Mouse (Mus musculus): Measurements from ENCODE around the gene Tspan9.
A peak's percentile ranks its signal among the peaks of the same experiment; 100 is the strongest.

The Tspan9 gene

DNA sequence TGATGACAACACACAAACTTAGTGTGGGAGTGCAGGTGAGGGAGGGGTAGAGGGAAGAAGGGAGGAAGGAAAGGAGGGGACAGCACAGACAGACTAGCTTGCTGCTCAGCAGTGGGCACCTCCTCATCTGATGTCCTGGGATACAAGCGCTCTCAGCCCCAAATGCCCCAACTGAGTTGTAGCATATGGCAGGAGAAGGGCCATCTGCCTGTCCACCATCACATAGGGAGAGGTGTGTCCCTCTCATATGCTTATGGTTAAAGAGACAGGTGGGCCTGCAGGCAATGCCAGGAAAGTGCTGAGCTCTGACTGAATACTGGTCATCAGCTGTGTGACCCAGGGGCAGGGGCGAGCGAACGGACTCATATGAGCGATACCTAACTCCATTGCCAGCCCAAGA lies 163.6 kb downstream of the Tspan9 start:
- DNase-seq (ENCODE audit: low spot score), result no peak

DNA sequence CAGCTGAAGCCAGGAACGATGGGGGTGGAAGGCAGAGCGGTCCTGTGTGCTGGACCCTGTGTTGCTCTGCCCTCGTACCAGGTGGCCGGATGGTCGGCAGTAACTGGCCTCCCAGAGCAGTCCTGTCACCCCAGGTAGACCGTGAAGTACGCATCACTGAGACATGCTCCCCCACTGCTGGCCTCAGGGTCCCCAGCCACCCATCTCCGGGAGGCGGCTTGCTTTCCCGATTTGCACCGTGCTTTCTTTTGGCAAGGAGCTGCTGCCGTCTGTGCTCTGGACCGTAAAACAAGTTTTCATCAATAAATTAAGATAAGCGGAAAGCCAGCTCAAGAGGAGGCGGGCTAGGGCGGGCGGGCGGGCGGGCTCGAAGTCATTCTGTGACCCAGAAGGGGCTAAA lies 164.5 kb downstream of the Tspan9 start:
- DNase-seq (ENCODE audit: low spot score), result no peak

DNA sequence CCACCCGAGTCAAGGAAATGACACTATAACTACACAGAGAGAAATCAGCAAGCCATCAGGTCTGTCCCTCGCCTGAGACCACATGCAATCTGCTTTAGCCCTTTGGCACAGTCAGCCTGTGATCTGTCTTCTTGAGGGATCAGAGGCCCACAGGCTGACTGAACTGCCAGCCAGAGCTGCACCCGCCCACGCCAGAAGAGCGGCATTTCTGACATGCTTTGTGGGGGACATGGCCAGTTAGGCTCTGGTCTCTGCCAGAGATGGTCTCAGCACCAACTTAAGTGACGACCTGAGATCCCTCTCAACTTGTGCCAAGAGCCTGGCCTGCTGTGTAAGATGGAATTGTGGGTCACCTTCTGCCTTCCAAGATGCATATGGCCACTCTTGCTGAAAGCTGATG lies 166.7 kb downstream of the Tspan9 start:
- no peak for DNase-seq (ENCODE audit: low spot score)

DNA sequence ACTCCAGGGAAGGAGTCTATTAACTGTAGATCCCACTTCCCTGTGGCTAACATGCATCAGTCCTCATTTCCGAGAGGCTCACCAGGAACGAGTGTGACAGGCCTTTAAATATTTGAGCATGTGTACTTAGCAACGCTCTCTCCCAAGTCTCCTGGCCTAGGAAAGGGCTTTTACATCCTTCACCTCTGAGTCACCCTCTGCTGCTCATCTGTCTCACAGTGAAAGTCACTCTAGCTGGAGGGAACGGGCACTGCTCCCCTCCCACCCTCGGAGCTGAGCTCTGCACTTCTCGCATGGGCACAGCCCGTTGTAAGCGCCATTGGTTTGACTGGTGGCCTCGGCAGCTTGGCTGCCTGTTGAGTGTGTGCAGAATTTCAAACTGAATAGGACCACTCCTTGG lies 169.4 kb downstream of the Tspan9 start:
- no peak for DNase-seq (ENCODE audit: low spot score)

DNA sequence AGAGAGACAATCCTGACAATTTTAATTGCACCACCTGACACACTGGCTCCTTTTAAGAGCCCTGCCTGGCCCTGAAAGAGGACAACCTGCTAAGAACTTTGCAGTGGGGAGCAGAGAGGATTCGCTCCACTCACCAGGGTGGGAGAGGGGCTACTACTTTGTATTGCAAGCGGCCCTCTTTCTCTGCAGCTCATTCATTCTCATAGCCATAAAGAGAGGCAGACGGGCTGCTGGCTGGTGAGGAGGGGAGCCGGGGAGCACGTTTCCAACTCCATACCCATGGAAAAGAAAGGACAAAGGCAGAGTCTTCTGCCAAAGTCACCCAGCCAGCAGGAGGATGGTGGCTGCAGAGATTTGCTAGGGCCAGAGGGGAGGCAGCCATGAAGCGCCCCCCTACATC lies 169.8 kb downstream of the Tspan9 start:
- no peak for DNase-seq (ENCODE audit: low spot score)

DNA sequence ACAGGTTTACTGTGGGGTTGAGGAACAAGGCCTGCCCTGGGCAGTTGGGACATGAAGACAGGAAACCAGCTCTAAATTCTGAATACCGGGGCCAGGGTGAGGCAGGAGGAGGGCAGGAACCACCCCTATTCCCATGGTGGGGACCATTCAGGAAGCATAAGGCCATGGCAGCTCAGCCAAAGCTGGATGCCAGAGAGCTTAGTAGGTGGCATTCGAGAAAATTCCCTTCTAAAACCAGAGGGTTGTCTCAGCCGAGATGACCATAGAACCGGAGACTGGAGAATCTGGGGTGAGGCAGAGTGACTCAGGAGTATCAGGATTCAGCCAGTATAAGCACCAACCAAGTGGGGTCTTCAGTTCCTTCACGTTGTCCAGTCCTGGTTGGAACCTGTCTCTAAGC lies 171.5 kb downstream of the Tspan9 start:
- no peak for DNase-seq (ENCODE audit: low spot score)

DNA sequence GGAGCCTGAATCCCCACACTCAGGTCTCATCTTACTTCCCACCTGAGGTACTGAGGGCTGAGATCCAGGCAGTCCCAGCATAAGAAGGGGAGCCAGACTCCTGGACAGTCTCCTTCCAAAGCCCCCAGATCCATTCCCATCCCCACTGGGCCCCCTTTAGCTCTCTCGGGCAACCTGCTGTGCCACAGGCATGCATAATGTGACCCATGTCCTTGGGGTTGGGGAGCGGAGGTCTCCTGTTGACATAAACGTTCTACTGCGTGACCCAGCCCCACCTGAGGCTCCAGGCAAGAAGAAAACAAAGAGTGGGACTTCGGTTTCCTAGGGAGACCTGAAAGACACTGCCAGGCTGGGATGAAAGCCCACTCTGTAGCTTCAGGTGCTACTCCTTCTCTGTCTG lies 172.5 kb downstream of the Tspan9 start:
- no peak for DNase-seq (ENCODE audit: low spot score)

DNA sequence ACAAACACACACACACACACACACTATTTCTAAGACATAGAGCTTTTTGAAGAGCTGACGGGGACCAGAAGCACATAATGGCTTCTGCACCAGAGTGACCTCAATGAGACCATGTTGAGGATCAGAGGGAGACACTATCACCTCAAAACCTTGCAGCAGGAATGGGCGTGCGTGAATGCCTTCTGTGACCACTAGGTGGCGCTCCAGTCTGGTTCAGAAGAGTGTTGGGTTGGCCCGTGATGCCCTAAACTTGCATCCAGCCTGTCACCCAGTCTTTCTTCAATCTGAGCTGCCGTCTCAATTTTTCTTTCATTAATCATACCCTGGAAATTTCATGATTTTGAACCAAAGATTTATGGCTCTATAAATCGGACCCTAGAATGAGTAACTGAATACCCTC lies 173.3 kb downstream of the Tspan9 start:
- peak; percentile 84 for DNase-seq (ENCODE audit: low spot score)

DNA sequence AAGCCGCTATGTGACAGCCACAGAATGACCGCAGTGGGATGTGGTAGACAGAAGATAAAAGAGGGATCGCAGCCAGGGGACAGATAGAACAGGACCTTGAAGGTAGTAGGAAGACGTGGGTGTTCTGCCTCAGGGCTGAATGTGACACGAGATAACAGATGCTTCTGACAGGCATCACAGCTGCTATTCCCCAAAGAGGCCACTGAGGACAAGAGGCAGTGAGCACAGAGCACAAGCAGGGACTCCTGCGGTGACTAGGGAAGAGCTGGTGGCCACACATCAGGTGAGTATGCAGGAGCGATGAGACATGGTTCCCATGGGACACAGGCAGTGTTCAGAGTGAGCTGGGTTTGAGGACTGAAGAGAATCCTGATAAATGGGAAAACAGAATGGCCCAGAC lies 173.7 kb downstream of the Tspan9 start:
- DNase-seq (ENCODE audit: low spot score), result no peak

DNA sequence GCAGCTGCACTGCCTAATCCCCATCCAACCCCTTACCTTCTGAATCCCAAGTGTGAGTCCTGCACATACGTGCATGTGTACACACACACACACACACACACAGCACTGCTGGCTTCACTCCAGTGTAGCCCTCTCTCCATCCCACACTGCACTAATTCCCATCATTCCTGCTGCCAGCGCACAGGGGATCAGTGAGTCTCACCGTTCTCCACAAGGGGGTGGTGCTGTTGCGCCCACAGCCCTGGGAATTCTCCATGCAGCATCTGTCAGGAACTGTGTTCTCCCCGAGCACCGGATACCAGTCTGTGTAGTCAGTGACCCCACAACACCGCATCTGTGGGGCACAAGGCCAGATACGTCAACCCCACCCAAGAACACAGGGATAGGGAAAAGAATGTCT lies 177.9 kb downstream of the Tspan9 start:
- peak; percentile 37 for DNase-seq (ENCODE audit: low spot score)

DNA sequence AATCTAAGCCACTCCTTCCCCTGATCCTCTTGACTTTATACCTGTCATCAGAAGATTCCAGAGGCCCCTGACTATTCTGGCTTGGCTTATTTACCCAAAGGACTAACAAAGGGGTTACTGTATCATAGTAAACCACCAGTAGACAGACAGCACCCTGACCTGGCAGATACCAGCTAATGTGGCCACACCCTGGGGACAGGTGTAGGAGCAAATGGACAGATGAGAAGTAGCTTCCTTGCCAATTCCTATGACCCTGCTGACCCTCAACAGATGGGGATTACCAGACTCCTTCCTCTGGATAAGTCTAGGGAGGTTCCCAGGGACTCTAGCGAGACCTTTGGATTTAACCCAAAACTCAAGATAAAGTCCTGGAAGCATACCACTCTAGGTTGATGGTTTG lies 183.2 kb downstream of the Tspan9 start:
- no peak for DNase-seq (ENCODE audit: low spot score)

DNA sequence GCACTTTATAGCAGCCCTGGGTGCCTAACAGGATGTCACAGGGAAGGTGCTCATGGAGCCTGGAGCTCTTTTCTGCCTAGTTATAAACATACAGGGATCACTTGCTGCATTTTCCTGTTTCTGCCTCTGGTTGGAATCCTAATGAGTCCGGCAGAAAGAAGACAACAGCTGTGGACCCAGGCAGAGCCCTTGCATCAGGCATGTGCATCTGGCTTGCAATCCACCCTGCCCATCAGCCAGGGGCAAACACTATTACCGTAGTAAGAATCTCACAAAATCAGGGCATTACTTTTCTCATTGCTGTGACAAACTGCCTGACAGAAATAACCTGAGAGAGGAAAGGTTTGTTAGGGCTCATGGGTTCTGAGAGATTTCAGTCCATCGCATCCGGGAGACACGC lies 187.2 kb downstream of the Tspan9 start:
- no peak for DNase-seq (ENCODE audit: low spot score)

DNA sequence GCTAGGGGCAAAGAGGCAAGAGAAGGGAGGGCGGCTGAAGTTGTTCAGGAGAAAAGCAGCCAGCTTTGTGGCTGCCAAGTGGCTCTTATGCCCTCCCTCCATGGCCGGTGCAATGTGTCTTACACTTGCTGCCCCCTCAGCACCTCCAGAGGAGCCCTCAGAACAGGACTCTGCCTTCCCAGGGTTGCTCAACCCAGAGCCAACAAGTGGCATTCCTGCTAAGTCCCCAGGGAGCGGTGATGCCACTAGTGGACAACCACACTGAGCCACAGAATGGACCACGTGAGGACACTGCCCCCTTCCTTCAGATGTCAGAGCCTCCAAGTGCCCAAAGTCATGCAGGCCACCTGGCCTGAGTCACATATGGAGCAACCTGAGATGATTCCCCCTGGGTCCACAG lies 190.3 kb downstream of the Tspan9 start:
- DNase-seq (ENCODE audit: low spot score), result no peak

DNA sequence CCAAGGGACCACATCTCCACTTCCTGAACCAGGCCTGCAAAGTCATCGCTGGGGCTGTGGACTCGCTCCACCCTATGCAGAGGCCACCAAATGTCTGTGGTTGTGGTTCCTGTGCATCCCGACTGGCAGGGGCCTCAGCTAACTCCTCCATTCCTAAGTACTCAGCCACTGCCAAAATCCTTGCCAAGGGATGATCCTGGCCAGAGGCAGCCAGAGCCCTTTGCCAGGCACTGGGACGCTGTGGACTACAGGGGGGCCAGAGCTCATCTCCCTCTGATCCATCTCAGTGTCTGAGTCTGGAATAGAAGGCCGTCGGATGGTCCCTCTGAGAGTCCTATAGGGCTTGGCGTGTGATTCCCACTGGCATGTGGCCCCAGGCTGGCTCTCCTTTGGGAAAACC lies 193.5 kb downstream of the Tspan9 start:
- DNase-seq (ENCODE audit: low spot score), result no peak

DNA sequence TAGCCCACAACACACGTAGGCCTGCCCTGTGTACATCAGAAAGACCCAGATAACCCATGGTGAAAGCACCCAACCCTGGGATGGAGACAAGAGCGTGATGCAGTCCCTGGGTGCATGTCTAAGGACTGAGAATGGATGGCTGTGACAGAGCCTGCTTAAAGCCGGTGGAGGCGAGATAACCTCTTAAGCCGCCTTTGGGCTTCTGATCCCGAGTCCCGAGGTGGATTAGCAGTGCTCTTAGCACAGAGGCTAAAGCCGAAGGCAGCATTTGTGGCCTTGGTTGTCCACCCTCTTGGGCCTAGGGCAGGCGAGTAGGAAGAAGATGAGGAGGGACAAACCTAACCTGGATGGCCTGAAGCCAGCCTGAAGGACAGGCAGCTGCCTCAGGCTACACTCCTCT lies 194.7 kb downstream of the Tspan9 start:
- no peak for DNase-seq (ENCODE audit: low spot score)

DNA sequence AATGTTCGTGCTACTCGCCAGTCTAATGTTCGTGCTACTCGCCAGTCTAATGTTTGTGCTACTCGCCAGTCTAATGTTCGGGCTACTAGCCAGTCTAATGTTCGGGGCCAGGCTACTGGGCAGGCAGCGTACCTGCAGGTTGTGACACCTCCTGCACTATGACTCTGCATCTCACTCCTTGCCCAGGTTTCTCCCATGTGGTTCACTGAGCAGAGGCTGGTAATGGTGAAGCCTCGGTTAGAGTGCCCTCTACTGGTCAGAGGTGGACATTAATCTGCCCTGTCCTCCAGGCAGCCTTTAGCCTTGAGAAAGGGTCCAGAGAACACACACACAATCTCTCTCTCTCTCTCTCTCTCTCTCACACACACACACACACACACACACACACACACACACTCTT lies 197.7 kb downstream of the Tspan9 start:
- peak; percentile 78 for DNase-seq (ENCODE audit: low spot score)

DNA sequence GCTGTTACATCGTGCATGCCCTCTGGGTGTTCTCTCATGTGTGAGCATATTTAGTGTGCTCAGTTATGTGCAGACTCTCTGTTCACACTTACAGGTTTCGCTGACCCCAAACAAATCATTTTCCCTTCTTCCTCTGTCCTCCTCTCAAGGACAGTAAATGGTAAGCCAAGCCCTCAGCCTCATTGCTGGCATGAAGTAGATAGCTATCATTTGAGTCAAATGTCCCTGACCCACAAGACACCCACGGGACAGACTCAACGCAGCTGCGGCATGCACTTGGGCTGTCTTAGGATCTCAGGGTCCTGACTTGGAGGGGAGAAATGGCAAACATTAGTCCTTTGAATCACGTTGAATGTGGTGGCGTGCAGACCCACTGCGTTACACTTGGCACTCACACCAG lies 201.0 kb downstream of the Tspan9 start:
- DNase-seq (ENCODE audit: low spot score), result no peak

DNA sequence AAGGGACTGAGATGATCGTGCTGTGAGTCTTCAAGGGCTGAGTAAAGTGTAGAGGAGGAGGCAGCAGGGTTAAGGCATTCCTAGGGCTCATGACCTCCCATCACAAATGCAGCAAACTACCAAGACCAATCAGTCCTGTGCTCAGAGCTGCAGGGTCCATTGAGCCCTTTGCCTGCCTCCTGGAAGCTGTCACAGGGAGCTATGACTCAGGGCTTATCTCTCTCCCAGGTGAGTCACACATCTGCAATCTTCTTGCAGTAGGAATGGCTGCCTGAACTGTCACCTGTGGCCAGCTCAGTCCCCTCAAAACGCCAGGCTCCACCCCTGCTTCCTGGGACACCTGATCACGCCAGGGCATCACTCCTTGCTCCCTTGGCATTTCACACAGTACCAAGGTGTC lies 208.3 kb downstream of the Tspan9 start:
- no peak for DNase-seq (ENCODE audit: low spot score)

DNA sequence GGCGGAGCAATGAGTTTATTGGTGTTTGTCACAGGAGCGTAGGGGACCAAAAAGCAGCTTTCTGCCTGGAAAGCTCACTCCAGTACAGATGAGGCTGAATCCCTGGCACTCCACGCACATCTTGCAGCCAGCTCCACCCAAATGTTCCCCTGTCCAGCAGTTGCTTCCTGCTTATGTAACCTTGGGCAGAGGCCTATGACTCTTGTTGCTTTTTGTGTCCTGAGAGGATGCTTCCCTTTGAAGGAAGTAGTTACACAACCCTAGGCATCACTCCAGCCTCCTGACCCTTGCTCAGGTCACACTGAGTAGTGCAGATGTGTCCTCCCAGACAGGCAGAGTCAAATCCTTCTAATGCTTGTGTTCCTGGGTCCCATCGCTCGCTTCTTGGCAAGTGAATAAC lies 209.6 kb downstream of the Tspan9 start:
- no peak for DNase-seq (ENCODE audit: low spot score)

DNA sequence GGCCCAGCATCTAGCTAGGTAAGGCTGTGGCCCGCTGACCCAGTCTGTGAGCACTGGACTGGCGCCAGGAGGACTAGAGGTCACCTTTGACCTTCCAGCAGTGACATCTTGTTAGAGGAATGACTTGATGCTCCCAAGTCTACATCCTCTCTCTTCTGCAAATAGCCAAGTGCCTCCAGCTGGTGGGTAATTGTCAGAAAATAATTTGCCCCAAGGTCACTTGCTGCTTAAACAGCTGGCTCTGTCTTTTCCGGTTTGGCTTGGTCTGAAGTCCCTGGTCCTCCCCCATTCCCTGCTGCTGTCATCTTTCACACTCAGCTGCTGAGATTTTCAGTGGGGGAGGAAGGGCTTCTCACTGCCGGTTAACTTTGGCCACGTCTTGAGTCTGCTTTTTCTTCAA lies 210.7 kb downstream of the Tspan9 start:
- no peak for DNase-seq (ENCODE audit: low spot score)

DNA sequence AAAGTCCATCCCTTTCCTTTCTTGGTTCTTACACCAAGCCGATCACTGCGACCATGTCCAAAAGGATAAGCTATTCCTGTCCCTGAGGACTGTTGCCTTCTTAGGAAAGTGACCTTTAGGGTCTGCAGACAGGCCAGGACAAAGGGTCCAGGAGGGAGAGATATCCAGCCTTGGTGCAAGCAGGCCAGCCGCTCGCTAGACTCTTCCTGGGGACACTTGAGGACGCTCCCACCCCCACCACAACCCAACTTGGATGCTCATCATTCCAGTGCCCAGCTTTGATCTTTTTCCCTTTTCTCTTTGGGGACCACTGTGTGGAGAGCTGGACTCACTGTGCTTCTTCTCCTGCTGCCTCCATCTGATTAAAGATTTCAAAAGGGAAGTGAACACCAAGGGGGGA lies 214.7 kb downstream of the Tspan9 start:
- no peak for DNase-seq (ENCODE audit: low spot score)

DNA sequence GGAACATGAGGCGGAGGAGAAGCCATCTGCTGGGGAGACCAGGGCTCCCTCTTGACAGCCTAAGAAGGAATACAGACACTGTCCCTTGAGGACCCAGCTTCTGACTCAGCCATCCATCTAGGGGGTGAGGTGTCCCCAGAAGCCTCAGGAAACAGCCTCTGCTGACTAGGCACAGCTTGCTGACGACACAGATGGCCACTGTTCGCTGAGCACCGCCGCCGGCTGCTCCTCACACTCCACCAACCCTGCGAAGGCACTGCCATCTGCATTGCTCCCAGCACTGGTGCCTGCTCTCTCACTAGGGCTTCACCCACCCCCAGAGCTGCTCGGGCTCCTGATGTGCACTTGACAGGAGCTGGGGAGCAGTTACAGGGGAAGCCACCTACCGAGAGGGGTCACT lies 217.5 kb downstream of the Tspan9 start:
- peak; percentile 80 for DNase-seq (ENCODE audit: low spot score)

DNA sequence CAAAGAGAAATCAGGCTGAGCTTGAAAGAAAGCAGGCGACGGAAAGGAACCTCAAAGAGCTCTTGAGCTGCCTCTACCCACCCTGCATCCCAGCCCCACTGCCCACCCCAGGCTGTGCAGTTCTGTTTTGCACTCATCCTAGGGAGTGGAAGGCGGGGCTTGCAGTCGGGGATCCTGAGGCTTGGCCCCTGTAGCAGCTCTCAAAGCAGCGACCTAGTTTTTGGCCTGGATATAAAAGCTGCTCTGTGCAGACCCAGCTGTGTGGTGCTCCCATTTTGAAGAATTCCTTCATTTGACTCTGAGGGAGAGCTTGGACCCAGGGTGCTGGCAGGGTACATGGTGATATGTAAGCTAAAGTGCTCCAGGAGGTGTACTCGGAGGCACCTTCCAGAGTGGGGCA lies 218.6 kb downstream of the Tspan9 start:
- peak; percentile 19 for DNase-seq (ENCODE audit: low spot score)

DNA sequence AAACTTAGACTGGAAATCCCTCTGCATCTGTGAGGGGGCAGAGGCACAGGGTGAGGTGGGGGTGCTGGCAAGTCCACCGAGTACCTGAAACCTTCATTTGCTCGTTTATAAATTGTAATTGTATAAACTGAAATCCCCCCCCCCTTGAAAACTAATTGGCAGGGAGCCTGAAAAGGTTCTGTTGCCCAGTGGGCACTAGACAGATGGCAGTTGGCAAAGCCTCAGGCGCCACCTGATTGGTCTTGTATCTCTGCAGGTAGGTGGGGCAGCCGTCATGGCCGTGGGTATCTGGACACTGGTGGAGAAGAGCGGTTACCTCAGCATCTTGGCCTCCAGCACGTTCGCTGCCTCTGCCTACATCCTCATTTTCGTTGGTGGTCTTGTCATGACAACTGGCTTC lies 220.1 kb downstream of the Tspan9 start:
- DNase-seq (ENCODE audit: low spot score), result no peak

DNA sequence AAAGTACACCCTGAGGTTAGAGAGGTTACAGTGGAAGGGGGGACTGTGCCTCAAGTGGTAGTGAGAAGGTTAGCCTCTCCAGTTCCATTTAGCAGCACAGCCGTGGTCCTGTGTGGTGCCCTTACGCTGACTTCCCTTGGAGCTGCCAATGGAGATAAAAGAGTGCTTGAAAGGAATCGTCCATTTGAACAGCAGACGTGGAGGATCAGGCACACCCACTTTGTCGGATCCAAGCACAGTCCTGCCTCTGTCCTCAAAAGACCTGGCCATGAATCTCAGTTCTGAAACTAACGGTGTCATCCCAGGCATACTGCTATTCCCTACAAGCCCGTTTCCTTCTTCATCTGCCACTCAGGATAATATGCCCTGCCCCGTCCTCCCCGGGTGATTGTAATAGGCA lies 221.4 kb downstream of the Tspan9 start:
- no peak for DNase-seq (ENCODE audit: low spot score)
